Mouse (Mus musculus) forebrain, embryonic 10.5 days (tissue): ENCODE data around the gene Srxn1. TPM values are rescaled to one million over a fixed set of nuclear protein-coding genes. Genes with fewer than 3 reads are reported as not detected.
A peak's percentile ranks its signal among the peaks of the same experiment; 100 is the strongest.

Source experiments
- DNase-seq: peaks from one replicate; pipeline ENCODE4 v3.0.0-alpha.2; 2017; ENCODE audit warnings: low spot score; ENCODE audit errors: extremely low spot score
- H3K27ac ChIP-seq: fragments of 300-500 bp; sonication (generic); 2 replicates; pipeline ENCODE4 v1.5.1; 2016; ENCODE audit warnings: mild to moderate bottlenecking
- H3K27me3 ChIP-seq: fragments of 300-500 bp; sonication (generic); 2 replicates; pipeline ENCODE4 v1.6.1; 2016; ENCODE audit warnings: mild to moderate bottlenecking; ENCODE audit not compliant: poor library complexity, severe bottlenecking
- H3K36me3 ChIP-seq: fragments of 300-500 bp; sonication (generic); replicated peaks from 2 replicates; pipeline ENCODE4 v1.6.1; 2016; ENCODE audit warnings: mild to moderate bottlenecking, moderate library complexity
- H3K4me1 ChIP-seq: fragments of 300-500 bp; sonication (generic); 2 replicates; pipeline ENCODE4 v1.6.1; 2016
- H3K4me3 ChIP-seq: fragments of 300-500 bp; sonication (generic); 2 replicates; pipeline ENCODE4 v1.5.1; 2016; ENCODE audit warnings: mild to moderate bottlenecking, moderate library complexity
- H3K9me3 ChIP-seq: fragments of 300-500 bp; sonication (generic); 2 replicates; pipeline ENCODE4 v1.6.1; 2016; ENCODE audit warnings: mild to moderate bottlenecking, moderate library complexity
- WGBS: fragments of 180-500 bp; shearing (Covaris S2); methylation state at CpG from one replicate; pipeline ENCODE4 v1.1.7; 2016; 5-methylcytosine and 5-hydroxymethylcytosine counted together
- polyA plus RNA-seq: library from polyadenylated mRNA; unstranded; fragments of >200 nt; fragmentation: Nextera tagmentation; extraction: Ambion mirVana; gene quantifications from 2 replicates; pipeline ENCODE4 v1.2.1, GENCODE M21; 2016

Gene Srxn1
- polyA plus RNA-seq, 1 experiment from 2014 or later: 14.9 TPM

- no peaks in the 10 kb centered on the region for H3K36me3 ChIP-seq
- H3K27me3 ChIP-seq: peaks cover 93% of the 10 kb centered on the region
- peak; percentile 67 for DNase-seq
- under 1% methylated on average over 81 of the region's 81 CpGs for WGBS
- peak overlapping the region; percentile 86 for H3K27ac ChIP-seq
- H3K4me1 ChIP-seq: peaks cover 50% of the 10 kb centered on the region
- H3K4me3 ChIP-seq: peak overlapping the region; percentile 60
- H3K9me3 ChIP-seq: no peaks in the 10 kb centered on the region
These were observed 23.5 kb upstream of the Srxn1 start for GRCm38 (mm10) chr2:152081641-152082448.

DNA sequence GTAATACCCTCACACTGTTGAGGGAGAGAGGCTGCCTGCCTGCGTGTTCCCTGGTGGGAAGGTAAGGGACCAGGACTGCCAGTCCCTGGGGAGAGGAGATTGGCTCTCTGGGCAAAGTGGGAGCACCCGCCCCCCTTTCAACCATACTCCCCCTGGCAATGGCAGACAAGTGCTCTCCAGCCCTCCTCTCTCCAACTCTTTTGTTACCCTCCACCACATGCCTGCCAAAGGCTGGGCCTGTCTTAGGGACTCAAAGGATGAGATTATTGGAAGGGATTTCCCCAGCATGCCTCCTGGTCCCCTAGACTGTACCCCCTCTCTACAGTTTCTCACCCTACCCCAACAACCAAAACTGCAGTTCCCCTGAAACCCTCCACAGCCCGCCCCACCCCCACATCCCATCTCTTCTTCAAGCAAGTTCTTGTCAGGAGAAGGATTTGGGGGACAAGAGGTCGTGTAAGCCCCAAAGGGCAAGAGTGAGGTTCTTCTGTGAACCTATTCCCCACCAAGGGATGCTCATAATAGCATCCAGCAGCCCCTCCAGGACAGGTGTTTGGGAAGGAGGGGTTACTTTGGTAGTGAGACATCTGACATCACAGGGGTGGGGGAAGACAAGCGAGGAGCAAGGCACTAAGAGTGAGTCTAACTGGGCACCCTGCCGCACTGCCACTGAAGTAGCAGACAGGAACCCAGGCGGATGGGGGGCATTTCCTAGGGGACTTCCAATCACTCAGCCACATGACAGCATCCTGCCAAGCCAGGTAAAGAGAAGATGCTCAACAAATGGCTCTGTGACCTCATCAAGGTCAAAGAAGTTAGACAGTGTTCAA, 22.6 kb upstream of the Srxn1 start:
- peak overlapping the region; percentile 86 for H3K27ac ChIP-seq
- 19% methylated on average over 7 of the region's 7 CpGs for WGBS
- peak overlapping the region; percentile 60 for H3K4me3 ChIP-seq
- DNase-seq: no peak
- H3K36me3 ChIP-seq: no peaks in the 10 kb centered on the region
- no peaks in the 10 kb centered on the region for H3K9me3 ChIP-seq
- H3K27me3 ChIP-seq: peaks cover 91% of the 10 kb centered on the region
- H3K4me1 ChIP-seq: peaks cover 54% of the 10 kb centered on the region

GRCm38 (mm10) chr2:152083411-152083810, 21.9 kb upstream of the Srxn1 start:
- no peak for DNase-seq
- Histone ChIP-seq H3K4me1 (peaks cover 55% of the 10 kb centered on the region), H3K9me3 (no peaks in the 10 kb centered on the region), H3K27me3 (peaks cover 91% of the 10 kb centered on the region), H3K27ac (no peak overlapping the region), H3K4me3 (peak overlapping the region; percentile 60), H3K36me3 (no peaks in the 10 kb centered on the region)
- WGBS: 79% methylated on average over 4 of the region's 4 CpGs

- peaks cover 55% of the 10 kb centered on the region for H3K4me1 ChIP-seq
These were observed 21.0 kb upstream of the Srxn1 start for GRCm38 (mm10) chr2:152084298-152084697.

DNA sequence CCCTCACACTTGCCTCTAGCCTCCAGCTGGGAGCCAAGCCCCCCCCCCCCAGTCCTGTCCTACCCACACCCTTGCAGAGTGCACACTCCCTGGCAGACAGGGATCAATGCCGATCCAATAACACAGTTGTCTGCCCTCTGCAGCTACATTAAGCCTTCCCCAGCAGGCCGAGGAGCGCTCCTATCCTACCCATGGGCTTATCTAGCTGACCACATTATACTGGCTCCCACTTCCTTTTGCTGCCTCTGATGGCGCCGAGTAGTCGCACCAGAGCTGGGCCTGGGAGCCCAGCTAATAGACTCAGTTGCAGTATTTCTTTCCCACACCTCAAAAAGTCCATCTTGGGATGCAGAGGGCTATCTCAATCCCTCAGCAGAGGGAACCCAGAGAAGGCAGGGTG, 19.9 kb upstream of the Srxn1 start:
- peaks cover 88% of the 10 kb centered on the region for H3K27me3 ChIP-seq
- H3K4me3 ChIP-seq: peak overlapping the region; percentile 60; the same call in 1 of the 2 replicates
- H3K4me1 ChIP-seq: peaks cover 53% of the 10 kb centered on the region
- no peak overlapping the region for H3K27ac ChIP-seq
- DNase-seq: no peak
- 82% methylated on average over 6 of the region's 6 CpGs for WGBS
- no peaks in the 10 kb centered on the region for H3K36me3 ChIP-seq
- H3K9me3 ChIP-seq: no peaks in the 10 kb centered on the region

More at GRCm38 (mm10) chr2:152084298-152084697, 21.0 kb upstream of the Srxn1 start:
- 71% methylated on average over 6 of the region's 6 CpGs for WGBS
- peaks cover 88% of the 10 kb centered on the region for H3K27me3 ChIP-seq
- no peaks in the 10 kb centered on the region for H3K36me3 ChIP-seq
- H3K27ac ChIP-seq: 0 out of 2 replicates have a peak overlapping the region, but pooled peaks have one; percentile 5
- DNase-seq: no peak
- H3K4me3 ChIP-seq: peak overlapping the region; percentile 60; the same call in 1 of the 2 replicates
- no peaks in the 10 kb centered on the region for H3K9me3 ChIP-seq

DNA sequence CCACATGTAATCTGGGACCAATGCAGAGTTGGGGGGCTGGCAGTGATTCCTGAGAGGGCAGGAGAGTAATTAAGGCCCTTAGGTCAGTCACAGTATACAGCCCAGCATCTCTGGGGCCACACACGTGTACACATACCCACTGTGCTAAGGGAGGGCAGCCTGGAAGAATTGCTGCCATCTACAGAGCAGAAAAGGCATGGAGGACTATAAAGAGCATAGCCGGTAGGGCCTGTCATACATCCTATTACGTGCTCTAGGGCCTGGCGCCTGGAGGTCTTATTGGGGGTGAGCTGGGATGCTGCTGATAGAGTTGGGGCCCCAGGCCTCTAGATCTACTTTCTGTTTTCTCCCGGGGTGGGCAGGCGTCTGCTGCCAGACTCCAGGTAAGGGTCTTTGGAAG, 18.9 kb upstream of the Srxn1 start:
- Histone ChIP-seq H3K27me3 (peaks cover 88% of the 10 kb centered on the region), H3K36me3 (no peaks in the 10 kb centered on the region), H3K27ac (no peak overlapping the region), H3K4me1 (peaks cover 53% of the 10 kb centered on the region), H3K4me3 (no peak overlapping the region), H3K9me3 (no peaks in the 10 kb centered on the region)
- WGBS: 73% methylated on average over 6 of the region's 6 CpGs
- DNase-seq: no peak

DNA sequence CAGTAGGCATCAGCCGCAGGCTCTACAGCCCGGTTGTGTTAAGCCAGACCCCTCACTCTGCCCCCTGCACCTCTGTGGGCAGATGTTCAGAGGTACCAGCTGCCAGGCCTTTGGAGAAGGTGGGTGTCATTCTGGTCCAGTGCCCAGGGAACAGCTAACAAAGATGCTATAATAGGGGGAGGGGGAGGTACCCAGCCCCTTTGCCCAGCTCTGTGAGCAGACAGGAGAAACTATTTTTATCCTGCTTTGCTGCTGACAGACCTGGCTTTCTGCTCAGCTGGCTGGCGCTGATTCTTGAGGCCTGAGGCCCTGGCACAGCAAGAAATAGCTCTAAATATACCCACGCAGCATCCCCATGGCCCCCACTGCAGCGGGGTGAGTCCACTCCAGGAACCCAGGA, 18.2 kb upstream of the Srxn1 start:
- H3K27me3 ChIP-seq: peaks cover 89% of the 10 kb centered on the region

GRCm38 (mm10) chr2:152089078-152089477, 16.2 kb upstream of the Srxn1 start:
- H3K27me3 ChIP-seq: peaks cover 89% of the 10 kb centered on the region
- no peak overlapping the region for H3K27ac ChIP-seq
- no peak overlapping the region for H3K4me3 ChIP-seq
- WGBS: 13% methylated on average over 4 of the region's 4 CpGs
- peak; percentile 46 for DNase-seq
- H3K9me3 ChIP-seq: no peaks in the 10 kb centered on the region
- peaks cover 49% of the 10 kb centered on the region for H3K4me1 ChIP-seq
- no peaks in the 10 kb centered on the region for H3K36me3 ChIP-seq

More for the DNA sequence above, 18.2 kb upstream of the Srxn1 start:
- no peaks in the 10 kb centered on the region for H3K9me3 ChIP-seq
- no peaks in the 10 kb centered on the region for H3K36me3 ChIP-seq
- peaks cover 52% of the 10 kb centered on the region for H3K4me1 ChIP-seq
- no peak overlapping the region for H3K4me3 ChIP-seq
- H3K27ac ChIP-seq: no peak overlapping the region
- 87% methylated on average over 5 of the region's 5 CpGs for WGBS
- no peak for DNase-seq

DNA sequence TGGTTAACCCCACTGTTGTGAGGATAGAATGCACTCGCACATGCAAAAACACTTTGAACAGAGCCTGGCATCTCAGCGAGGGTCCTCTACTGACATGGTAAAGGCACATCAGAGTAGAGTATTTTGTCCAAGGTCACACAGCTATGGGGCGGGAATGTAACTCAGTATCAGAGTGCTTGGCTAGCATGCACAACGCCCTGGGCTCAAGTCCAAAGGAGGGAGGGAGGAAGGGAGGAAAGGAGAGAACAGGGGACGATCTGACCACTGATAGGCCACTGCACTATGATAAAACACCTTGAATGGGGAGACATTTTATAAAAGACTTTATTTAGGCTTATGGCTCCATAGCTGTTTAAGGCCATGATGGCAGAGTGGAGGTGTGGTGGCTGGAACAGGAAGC, 15.7 kb upstream of the Srxn1 start:
- Histone ChIP-seq H3K27ac (no peak overlapping the region), H3K4me1 (peaks cover 51% of the 10 kb centered on the region)
- 79% methylated on average over 5 of the region's 5 CpGs for WGBS

GRCm38 (mm10) chr2:152090486-152090885, 14.8 kb upstream of the Srxn1 start:
- 92% methylated on average over 5 of the region's 5 CpGs for whole genome bisulfite sequencing
- peaks cover 60% of the 10 kb centered on the region for H3K4me1 ChIP-seq
- no peak overlapping the region for H3K4me3 ChIP-seq
- H3K27ac ChIP-seq: no peak overlapping the region
- peaks cover 89% of the 10 kb centered on the region for H3K27me3 ChIP-seq
- no peak for DNase-seq
- H3K9me3 ChIP-seq: no peaks in the 10 kb centered on the region
- no peaks in the 10 kb centered on the region for H3K36me3 ChIP-seq

More for the DNA sequence above, 15.7 kb upstream of the Srxn1 start:
- no peaks in the 10 kb centered on the region for H3K9me3 ChIP-seq
- peaks cover 89% of the 10 kb centered on the region for H3K27me3 ChIP-seq
- H3K36me3 ChIP-seq: no peaks in the 10 kb centered on the region
- no peak overlapping the region for H3K4me3 ChIP-seq
- no peak for DNase-seq

DNA sequence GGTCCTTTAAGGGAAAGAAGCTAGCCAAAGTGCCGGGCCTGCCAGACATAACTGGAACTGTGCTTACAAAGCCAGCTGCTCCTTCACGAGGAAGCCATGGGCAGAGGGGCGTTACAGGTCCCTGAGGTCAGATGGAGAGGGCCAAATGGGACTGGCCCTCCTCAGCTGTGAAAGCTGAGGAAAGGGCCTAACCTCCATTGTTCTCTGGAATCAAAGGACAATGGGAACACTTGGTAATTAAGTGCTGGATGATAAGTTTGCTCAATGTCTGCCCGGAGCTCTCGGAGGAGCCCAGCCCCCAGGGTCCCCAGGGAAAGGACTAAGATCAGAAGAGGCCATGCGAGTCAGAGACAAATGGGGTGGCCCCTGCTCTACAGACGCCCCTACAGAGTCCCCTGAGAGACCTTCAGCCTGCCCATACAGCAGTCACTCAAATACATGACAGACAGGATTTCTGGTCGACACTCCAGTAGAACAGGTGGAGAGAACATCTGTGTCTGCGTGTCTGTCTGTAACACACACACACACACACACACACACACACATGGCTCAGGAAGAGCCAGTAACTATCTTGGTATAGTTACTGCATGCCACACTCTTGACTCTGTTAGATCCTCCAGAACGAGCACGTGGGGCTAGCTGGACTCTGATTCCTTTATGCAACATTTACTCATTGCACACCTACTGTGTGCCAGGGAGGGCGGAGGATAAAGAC, 13.8 kb upstream of the Srxn1 start:
- no peak overlapping the region for H3K27ac ChIP-seq
- H3K4me3 ChIP-seq: no peak overlapping the region
- no peak for DNase-seq

GRCm38 (mm10) chr2:152092927-152093326, 12.4 kb upstream of the Srxn1 start:
- Histone ChIP-seq H3K27ac (peak overlapping the region; percentile 51; the same call in 1 of the 2 replicates), H3K9me3 (no peaks in the 10 kb centered on the region), H3K4me3 (peak overlapping the region; percentile 50), H3K27me3 (peaks cover 97% of the 10 kb centered on the region), H3K4me1 (peaks cover 50% of the 10 kb centered on the region), H3K36me3 (no peaks in the 10 kb centered on the region)
- peak; percentile 46 for DNase-seq
- WGBS: 5% methylated on average over 45 of the region's 45 CpGs

More for the DNA sequence above, 13.8 kb upstream of the Srxn1 start:
- Histone ChIP-seq H3K4me1 (peaks cover 61% of the 10 kb centered on the region), H3K9me3 (no peaks in the 10 kb centered on the region), H3K27me3 (peaks cover 94% of the 10 kb centered on the region), H3K36me3 (no peaks in the 10 kb centered on the region)
- 29% methylated on average over 12 of the region's 12 CpGs for WGBS
